Mouse (Mus musculus): ENCODE data around the gene Ndufa4l2. TPM values are rescaled to one million over a fixed set of nuclear protein-coding genes. Genes with fewer than 3 reads are reported as not detected.

Ndufa4l2 gene
- polyA plus RNA-seq, 1 experiment from 2014 or later, result 59.8 TPM

GRCm38 (mm10) chr10:127530945-127531344 lies 16.2 kb downstream of the Ndufa4l2 start:
- WGBS, result 2% methylated on average over 25 of the region's 25 CpGs
- peaks cover 97% of the 10 kb centered on the region for H3K27me3 ChIP-seq (ENCODE audit: control insufficient read depth, insufficient read depth, low read length)
- H3K4me2 ChIP-seq (ENCODE audit: low read depth, low read length), result peak overlapping the region; percentile 14; the same call in 1 of the 2 replicates
- no peak for ATAC-seq (replicated peaks; ENCODE audit: extremely low read depth, insufficient read depth, low FRiP score)
- H3K4me3 ChIP-seq (ENCODE audit: low read length), result no peak overlapping the region; the same call in 1 of the 2 replicates
- H3K9ac ChIP-seq (ENCODE audit: low read length), result no peak overlapping the region
- no peaks in the 10 kb centered on the region for H3K36me3 ChIP-seq (ENCODE audit: control insufficient read depth, insufficient read depth)
- H3K27ac ChIP-seq (ENCODE audit: low read length), result no peak overlapping the region
- H3K9me3 ChIP-seq (replicated peaks; ENCODE audit: control insufficient read depth, low read length), result no peaks in the 10 kb centered on the region
- H3K4me1 ChIP-seq (ENCODE audit: control insufficient read depth, insufficient read depth, low read length), result peaks cover 23% of the 10 kb centered on the region

GRCm38 (mm10) chr10:127531548-127531947 lies 16.8 kb downstream of the Ndufa4l2 start:
- no peak overlapping the region for H3K4me2 ChIP-seq (ENCODE audit: low read depth, low read length)
- whole genome bisulfite sequencing, result 5% methylated on average over 4 of the region's 4 CpGs
- no peak overlapping the region for H3K9ac ChIP-seq (ENCODE audit: low read length)
- no peaks in the 10 kb centered on the region for H3K9me3 ChIP-seq (replicated peaks; ENCODE audit: control insufficient read depth, low read length)
- H3K36me3 ChIP-seq (ENCODE audit: control insufficient read depth, insufficient read depth), result no peaks in the 10 kb centered on the region
- H3K27ac ChIP-seq (ENCODE audit: low read length), result no peak overlapping the region
- H3K4me3 ChIP-seq (ENCODE audit: low read length), result no peak overlapping the region
- peaks cover 17% of the 10 kb centered on the region for H3K4me1 ChIP-seq (ENCODE audit: control insufficient read depth, insufficient read depth, low read length)
- peaks cover 97% of the 10 kb centered on the region for H3K27me3 ChIP-seq (ENCODE audit: control insufficient read depth, insufficient read depth, low read length)
- ATAC-seq (replicated peaks; ENCODE audit: extremely low read depth, insufficient read depth, low FRiP score), result no peak

GRCm38 (mm10) chr10:127534036-127534928 lies 19.5 kb downstream of the Ndufa4l2 start, which contains the start of gene Nxph4:
TSS of gene Nxph4 (minus strand) at chr10:127534559.
- H3K9ac ChIP-seq (ENCODE audit: low read length), result peak within 1 kb of the TSS; percentile 42
- H3K9me3 ChIP-seq (replicated peaks; ENCODE audit: control insufficient read depth, low read length), result no peaks in the 10 kb centered on the region
- WGBS, result 1% methylated on average over 52 of the region's 78 CpGs
- H3K27me3 ChIP-seq (ENCODE audit: control insufficient read depth, insufficient read depth, low read length), result peaks cover 75% of the 10 kb centered on the region
- peak within 1 kb of the TSS; percentile 80 for H3K4me2 ChIP-seq (ENCODE audit: low read depth, low read length)
- H3K36me3 ChIP-seq (ENCODE audit: control insufficient read depth, insufficient read depth), result no peaks in the 10 kb centered on the region
- H3K4me1 ChIP-seq (ENCODE audit: control insufficient read depth, insufficient read depth, low read length), result peaks cover 14% of the 10 kb centered on the region
- peak within 1 kb of the TSS; percentile 52 for H3K4me3 ChIP-seq (ENCODE audit: low read length)
- no peak; the same call in 1 of the 2 replicates for ATAC-seq (replicated peaks; ENCODE audit: extremely low read depth, insufficient read depth, low FRiP score)
- H3K27ac ChIP-seq (ENCODE audit: low read length), result no peak within 1 kb of the TSS

GRCm38 (mm10) chr10:127534929-127535384 lies 20.2 kb downstream of the Ndufa4l2 start:
- 3% methylated on average over 30 of the region's 30 CpGs for WGBS
- ATAC-seq (replicated peaks; ENCODE audit: extremely low read depth, insufficient read depth, low FRiP score), result no peak
- Histone ChIP-seq H3K27me3 (ENCODE audit: control insufficient read depth, insufficient read depth, low read length) (peaks cover 68% of the 10 kb centered on the region), H3K9me3 (replicated peaks; ENCODE audit: control insufficient read depth, low read length) (no peaks in the 10 kb centered on the region), H3K27ac (ENCODE audit: low read length) (no peak overlapping the region), H3K4me3 (ENCODE audit: low read length) (peak overlapping the region; percentile 52), H3K4me1 (ENCODE audit: control insufficient read depth, insufficient read depth, low read length) (peaks cover 14% of the 10 kb centered on the region), H3K9ac (ENCODE audit: low read length) (peak overlapping the region; percentile 42; the same call in 1 of the 2 replicates), H3K36me3 (ENCODE audit: control insufficient read depth, insufficient read depth) (no peaks in the 10 kb centered on the region), H3K4me2 (ENCODE audit: low read depth, low read length) (peak overlapping the region; percentile 80)

GRCm38 (mm10) chr10:127536586-127537314 lies 22.0 kb downstream of the Ndufa4l2 start:
- H3K27me3 ChIP-seq (ENCODE audit: control insufficient read depth, insufficient read depth, low read length), result peaks cover 50% of the 10 kb centered on the region
- H3K4me3 ChIP-seq (ENCODE audit: low read length), result no peak overlapping the region
- H3K9me3 ChIP-seq (replicated peaks; ENCODE audit: control insufficient read depth, low read length), result no peaks in the 10 kb centered on the region
- H3K9ac ChIP-seq (ENCODE audit: low read length), result no peak overlapping the region
- H3K4me1 ChIP-seq (ENCODE audit: control insufficient read depth, insufficient read depth, low read length), result peaks cover 12% of the 10 kb centered on the region
- 15% methylated on average over 8 of the region's 8 CpGs for WGBS
- H3K27ac ChIP-seq (ENCODE audit: low read length), result no peak overlapping the region
- no peak overlapping the region for H3K4me2 ChIP-seq (ENCODE audit: low read depth, low read length)
- no peaks in the 10 kb centered on the region for H3K36me3 ChIP-seq (ENCODE audit: control insufficient read depth, insufficient read depth)
- ATAC-seq (replicated peaks; ENCODE audit: extremely low read depth, insufficient read depth, low FRiP score), result no peak

- peaks cover 38% of the 10 kb centered on the region for H3K27me3 ChIP-seq (ENCODE audit: control insufficient read depth, insufficient read depth, low read length)
- 24% methylated on average over 7 of the region's 7 CpGs for WGBS
Measured at GRCm38 (mm10) chr10:127537854-127538583, 23.3 kb downstream of the Ndufa4l2 start.

GRCm38 (mm10) chr10:127541510-127541909 lies 26.7 kb downstream of the Ndufa4l2 start:
- no peak overlapping the region for H3K27ac ChIP-seq (ENCODE audit: low read length)
- no peak overlapping the region for H3K4me2 ChIP-seq (ENCODE audit: low read depth, low read length)
- ATAC-seq (replicated peaks; ENCODE audit: extremely low read depth, insufficient read depth, low FRiP score), result no peak
- H3K9me3 ChIP-seq (replicated peaks; ENCODE audit: control insufficient read depth, low read length), result no peaks in the 10 kb centered on the region
- H3K4me1 ChIP-seq (ENCODE audit: control insufficient read depth, insufficient read depth, low read length), result no peaks in the 10 kb centered on the region
- no peaks in the 10 kb centered on the region for H3K36me3 ChIP-seq (ENCODE audit: control insufficient read depth, insufficient read depth)
- H3K4me3 ChIP-seq (ENCODE audit: low read length), result no peak overlapping the region
- WGBS, result 90% methylated on average over 8 of the region's 8 CpGs
- peaks cover 5% of the 10 kb centered on the region for H3K27me3 ChIP-seq (ENCODE audit: control insufficient read depth, insufficient read depth, low read length)
- no peak overlapping the region for H3K9ac ChIP-seq (ENCODE audit: low read length)

More at GRCm38 (mm10) chr10:127537854-127538583, 23.3 kb downstream of the Ndufa4l2 start:
- Histone ChIP-seq H3K4me1 (ENCODE audit: control insufficient read depth, insufficient read depth, low read length) (peaks cover 12% of the 10 kb centered on the region), H3K27ac (ENCODE audit: low read length) (no peak overlapping the region), H3K9me3 (replicated peaks; ENCODE audit: control insufficient read depth, low read length) (no peaks in the 10 kb centered on the region), H3K9ac (ENCODE audit: low read length) (no peak overlapping the region), H3K36me3 (ENCODE audit: control insufficient read depth, insufficient read depth) (no peaks in the 10 kb centered on the region), H3K4me2 (ENCODE audit: low read depth, low read length) (no peak overlapping the region), H3K4me3 (ENCODE audit: low read length) (no peak overlapping the region)
- no peak for ATAC-seq (replicated peaks; ENCODE audit: extremely low read depth, insufficient read depth, low FRiP score)

GRCm38 (mm10) chr10:127542084-127542483 lies 27.3 kb downstream of the Ndufa4l2 start:
- no peaks in the 10 kb centered on the region for H3K36me3 ChIP-seq (ENCODE audit: control insufficient read depth, insufficient read depth)
- WGBS, result 65% methylated on average over 13 of the region's 13 CpGs
- no peak; the same call in 1 of the 2 replicates for ATAC-seq (replicated peaks; ENCODE audit: extremely low read depth, insufficient read depth, low FRiP score)

More at GRCm38 (mm10) chr10:127542084-127542483, 27.3 kb downstream of the Ndufa4l2 start:
- Histone ChIP-seq H3K27ac (ENCODE audit: low read length) (no peak overlapping the region), H3K4me2 (ENCODE audit: low read depth, low read length) (no peak overlapping the region), H3K27me3 (ENCODE audit: control insufficient read depth, insufficient read depth, low read length) (no peaks in the 10 kb centered on the region; the same call in 1 of the 2 replicates), H3K4me1 (ENCODE audit: control insufficient read depth, insufficient read depth, low read length) (no peaks in the 10 kb centered on the region), H3K4me3 (ENCODE audit: low read length) (no peak overlapping the region), H3K9ac (ENCODE audit: low read length) (no peak overlapping the region), H3K9me3 (replicated peaks; ENCODE audit: control insufficient read depth, low read length) (no peaks in the 10 kb centered on the region)

All from heart, embryonic 16.5 days (tissue).